Mouse (Mus musculus) left cerebral cortex, postnatal 4 days (tissue): ENCODE results near the gene Nccrp1. TPM values are rescaled to one million over a fixed set of nuclear protein-coding genes. Genes with fewer than 3 reads are reported as not detected.
A peak's percentile ranks its signal among the peaks of the same experiment; 100 is the strongest.

Source experiments
- DNase-seq: peaks from one replicate; pipeline ENCODE4 v3.0.0-alpha.2; 2022
- intact Hi-C: fragments of 180-260 bp; cut with DNase I; formaldehyde crosslinking; loops from one replicate; pipeline ENCODE4 v1.15.1; 2025
- total RNA-seq, 2 experiments: library from RNA; stranded (reverse); gene quantifications; 2 replicates each; pipeline ENCODE4 v1.2.3; 2021

Gene Nccrp1
- total RNA-seq: not detected

GRCm38 (mm10) chr7:28547154-28547553 is at the start of gene Nccrp1:
TSS of gene Nccrp1 (minus strand) at chr7:28547254.
- no peak for DNase-seq
- intact Hi-C loops: loop anchor here (10.0 kb wide), 1 partner anchor 58 kb away; no protein-coding TSS in a partner anchor

GRCm38 (mm10) chr7:28595751-28596435 is 48.8 kb upstream of the Nccrp1 start:
- intact Hi-C loops: no loop called here
- peak; percentile 65 for DNase-seq

GRCm38 (mm10) chr7:28593206-28594111 is 46.4 kb upstream of the Nccrp1 start:
- no peak for DNase-seq

GRCm38 (mm10) chr7:28591862-28592261 is 44.8 kb upstream of the Nccrp1 start:
- no peak for DNase-seq
- intact Hi-C loops: no loop called here

More at GRCm38 (mm10) chr7:28593206-28594111, 46.4 kb upstream of the Nccrp1 start:
- intact Hi-C loops: no loop called here

- intact Hi-C loops: no loop called here
- no peak for DNase-seq
Measured at GRCm38 (mm10) chr7:28587644-28588043, 40.6 kb upstream of the Nccrp1 start.

- DNase-seq: peak; percentile 59
- intact Hi-C loops: no loop called here
Measured at GRCm38 (mm10) chr7:28586663-28587411, 39.8 kb upstream of the Nccrp1 start.

- no peak for DNase-seq
- intact Hi-C loops: no loop called here
Measured at GRCm38 (mm10) chr7:28585001-28585400, 37.9 kb upstream of the Nccrp1 start.

GRCm38 (mm10) chr7:28584468-28584867 is 37.4 kb upstream of the Nccrp1 start:
- no peak for DNase-seq
- intact Hi-C loops: no loop called here

- intact Hi-C loops: no loop called here
- no peak for DNase-seq
Measured at GRCm38 (mm10) chr7:28583570-28584344, 36.7 kb upstream of the Nccrp1 start.

GRCm38 (mm10) chr7:28582841-28583240 is 35.8 kb upstream of the Nccrp1 start:
- no peak for DNase-seq
- intact Hi-C loops: no loop called here

- DNase-seq: no peak
- intact Hi-C loops: no loop called here
Measured at GRCm38 (mm10) chr7:28581721-28582120, 34.7 kb upstream of the Nccrp1 start.

GRCm38 (mm10) chr7:28579826-28580225 is 32.8 kb upstream of the Nccrp1 start:
- DNase-seq: no peak
- intact Hi-C loops: no loop called here

GRCm38 (mm10) chr7:28578543-28579053 is 31.5 kb upstream of the Nccrp1 start:
- no peak for DNase-seq
- intact Hi-C loops: no loop called here

GRCm38 (mm10) chr7:28577826-28578542 is 30.9 kb upstream of the Nccrp1 start:
- DNase-seq: no peak
- intact Hi-C loops: no loop called here

- intact Hi-C loops: no loop called here
Measured at GRCm38 (mm10) chr7:28576271-28576914, 29.3 kb upstream of the Nccrp1 start.

GRCm38 (mm10) chr7:28575597-28575996 is 28.5 kb upstream of the Nccrp1 start:
- intact Hi-C loops: no loop called here
- DNase-seq: no peak

More at GRCm38 (mm10) chr7:28576271-28576914, 29.3 kb upstream of the Nccrp1 start:
- peak; percentile 86 for DNase-seq

GRCm38 (mm10) chr7:28573236-28573635 is 26.2 kb upstream of the Nccrp1 start:
- DNase-seq: no peak
- intact Hi-C loops: no loop called here

- intact Hi-C loops: no loop called here
- no peak for DNase-seq
Measured at GRCm38 (mm10) chr7:28572689-28573088, 25.6 kb upstream of the Nccrp1 start.
